Mouse (Mus musculus) central nervous system, embryonic 11.5 days (tissue): ENCODE results near the gene Mfsd6. TPM values are rescaled to one million over a fixed set of nuclear protein-coding genes. Genes with fewer than 3 reads are reported as not detected.

Source experiments
- polyA plus RNA-seq: library from polyadenylated mRNA; depleted of rRNA; stranded (reverse); fragments of >200 nt; gene quantifications from 2 replicates; pipeline ENCODE4 v1.2.3, GENCODE M21; 2012; rRNA removed

The Mfsd6 gene
- polyA plus RNA-seq = 3.9 and 5.3 TPM in 2 replicates

GRCm38 (mm10) chr1:52727056-52727900, at the start of gene Mfsd6:
Gene Mfsd6, minus strand, starts transcription at chr1:52727462.

GRCm38 (mm10) chr1:52630248-52630936, 96.9 kb downstream of the Mfsd6 start, which contains the start of gene Nemp2:
Gene Nemp2, plus strand, starts transcription at chr1:52630703.

Other genes starting within 250 kb of the Mfsd6 start
- 7.8 and 8.4 TPM in 2 replicates for gene Nab1, start 226.8 kb downstream of the Mfsd6 start, polyA plus RNA-seq
- 20.5 and 28.0 TPM in 2 replicates for gene Nemp2, start 96.8 kb downstream of the Mfsd6 start, polyA plus RNA-seq
- gene Inpp1, start 90.2 kb upstream of the Mfsd6 start, polyA plus RNA-seq = 7.5 and 9.7 TPM in 2 replicates
- gene Hibch, start 117.5 kb upstream of the Mfsd6 start, polyA plus RNA-seq = 23.5 and 28.4 TPM in 2 replicates